Mouse (Mus musculus): Measurements from ENCODE around the gene Psmb11. TPM values are rescaled to one million over a fixed set of nuclear protein-coding genes. Genes with fewer than 3 reads are reported as not detected.

The Psmb11 gene
- polyA plus RNA-seq, 1 experiment from 2014 or later = 0.11 TPM

DNA sequence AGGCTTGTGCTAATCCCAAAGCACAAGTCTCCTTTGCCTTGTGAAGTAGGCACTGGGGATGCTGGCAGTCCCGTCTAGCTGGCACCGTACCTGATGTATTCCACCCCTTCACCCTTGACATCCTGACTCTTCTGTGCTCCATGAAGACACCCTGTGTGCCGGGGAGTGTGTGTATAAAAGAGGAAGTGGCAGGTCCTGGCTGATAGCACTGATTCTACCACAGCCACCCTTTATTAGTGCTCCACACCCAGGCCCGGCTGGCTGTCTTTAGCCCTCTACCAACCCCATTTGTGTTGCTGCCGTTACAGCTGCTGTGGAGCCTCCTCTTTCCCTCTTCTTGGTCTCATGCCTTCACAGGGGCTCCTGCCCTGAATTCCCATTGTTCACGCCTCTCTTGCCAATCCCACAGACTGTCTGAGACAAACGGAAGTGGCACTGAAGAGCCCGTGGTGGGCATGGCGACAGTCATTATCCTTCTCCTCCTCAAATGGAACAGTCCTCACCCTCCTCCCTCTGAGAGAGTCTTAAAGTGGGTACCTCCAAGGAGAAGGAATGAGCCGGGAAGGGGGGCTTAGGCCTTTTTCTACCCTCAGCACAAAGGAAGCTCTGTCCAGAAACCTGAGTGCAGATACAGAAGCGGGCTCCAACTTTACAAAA is 9.5 kb downstream of the Psmb11 start:
- WGBS = 77% methylated on average over 11 of the region's 11 CpGs
- Histone ChIP-seq H3K4me3 (no peak overlapping the region), H3K27ac (peak overlapping the region; percentile 70), H3K36me3 (peaks cover 47% of the 10 kb centered on the region), H3K27me3 (no peaks in the 10 kb centered on the region), H3K4me1 (no peaks in the 10 kb centered on the region), H3K9me3 (no peaks in the 10 kb centered on the region), H3K4me2 (replicated peaks) (no peak overlapping the region), H3K9ac (no peak overlapping the region; the same call in 1 of the 2 replicates)
- ATAC-seq (ENCODE audit: low FRiP score, low read depth) = no peak

DNA sequence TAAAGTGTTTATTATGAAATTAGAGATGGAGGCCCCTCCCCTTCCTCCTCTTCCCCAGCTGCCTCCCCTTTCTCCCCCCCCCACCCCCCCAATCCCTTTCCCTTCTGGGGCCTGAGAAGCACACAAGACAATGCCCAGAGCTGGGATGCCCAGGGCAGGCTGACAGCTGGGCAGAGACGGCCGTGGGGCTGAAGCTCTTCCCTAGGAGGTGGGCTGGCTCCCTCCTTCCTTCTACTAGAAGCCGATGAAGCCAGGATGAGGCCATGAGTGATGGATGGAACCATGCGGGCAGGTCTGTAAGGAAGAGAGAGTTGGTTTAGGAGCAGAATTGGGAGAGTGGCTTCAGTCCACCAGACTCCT is 10.0 kb downstream of the Psmb11 start:
- 71% methylated on average over 4 of the region's 4 CpGs for WGBS
- Histone ChIP-seq H3K36me3 (peaks cover 52% of the 10 kb centered on the region), H3K27ac (peak overlapping the region; percentile 44; the same call in 1 of the 2 replicates)

DNA sequence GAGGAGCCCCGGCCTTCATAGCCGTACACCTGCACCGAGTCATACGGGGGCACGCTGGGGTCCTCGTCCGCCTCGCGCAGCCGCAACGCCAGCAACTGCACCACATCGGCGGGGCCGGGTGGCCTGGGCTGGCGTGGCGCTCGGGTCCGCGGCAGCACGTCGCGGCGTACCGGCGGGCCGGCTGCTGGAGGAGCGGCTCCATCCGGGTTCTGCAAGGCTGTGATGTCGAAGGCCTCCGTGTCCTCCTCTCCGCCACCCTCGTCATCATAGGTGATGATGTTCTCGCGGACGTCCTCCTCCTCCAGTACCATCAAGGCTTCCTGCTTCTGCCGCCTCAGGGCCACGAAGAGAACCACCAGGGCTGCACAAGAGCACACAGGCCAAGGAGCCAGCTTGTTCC is 11.0 kb downstream of the Psmb11 start:
- Histone ChIP-seq H3K9ac (no peak overlapping the region), H3K4me1 (no peaks in the 10 kb centered on the region), H3K4me3 (no peak overlapping the region), H3K36me3 (peaks cover 63% of the 10 kb centered on the region), H3K4me2 (replicated peaks) (no peak overlapping the region), H3K27ac (no peak overlapping the region), H3K27me3 (no peaks in the 10 kb centered on the region), H3K9me3 (no peaks in the 10 kb centered on the region)
- WGBS = 93% methylated on average over 37 of the region's 37 CpGs
- ATAC-seq (ENCODE audit: low FRiP score, low read depth) = no peak

More for the DNA sequence above, 10.0 kb downstream of the Psmb11 start:
- Histone ChIP-seq H3K27me3 (no peaks in the 10 kb centered on the region), H3K9ac (no peak overlapping the region), H3K4me3 (no peak overlapping the region), H3K4me1 (no peaks in the 10 kb centered on the region), H3K4me2 (replicated peaks) (0 out of 2 replicates have a peak overlapping the region, but pooled peaks have one; percentile 11), H3K9me3 (no peaks in the 10 kb centered on the region)
- ATAC-seq (ENCODE audit: low FRiP score, low read depth) = no peak

DNA sequence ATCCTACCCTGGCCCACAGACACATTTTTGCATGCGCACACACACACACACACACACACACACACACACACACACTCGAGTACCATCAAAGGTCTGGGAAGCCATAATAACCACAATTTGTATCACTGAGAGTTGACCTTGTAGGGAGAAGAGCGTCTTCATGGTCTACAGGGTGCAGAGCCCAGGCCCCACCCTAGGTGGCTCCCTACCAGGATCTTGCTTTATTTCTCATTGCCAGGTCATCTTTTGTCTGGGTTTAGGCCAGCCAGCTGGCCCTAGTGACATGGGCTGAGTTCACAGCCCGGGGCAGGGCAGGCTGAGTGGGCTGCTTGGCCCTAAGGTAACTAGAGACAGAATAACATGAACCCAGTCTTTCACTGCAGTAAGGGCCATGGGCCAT is 12.9 kb downstream of the Psmb11 start:
- peaks cover 82% of the 10 kb centered on the region for H3K36me3 ChIP-seq
- no peak overlapping the region for H3K27ac ChIP-seq
- 80% methylated on average over 4 of the region's 4 CpGs for WGBS
- no peak overlapping the region for H3K4me2 ChIP-seq (replicated peaks)
- H3K9me3 ChIP-seq = no peaks in the 10 kb centered on the region
- ATAC-seq (ENCODE audit: low FRiP score, low read depth) = no peak
- H3K9ac ChIP-seq = no peak overlapping the region
- peaks cover 3% of the 10 kb centered on the region for H3K4me1 ChIP-seq
- H3K27me3 ChIP-seq = no peaks in the 10 kb centered on the region
- H3K4me3 ChIP-seq = no peak overlapping the region

DNA sequence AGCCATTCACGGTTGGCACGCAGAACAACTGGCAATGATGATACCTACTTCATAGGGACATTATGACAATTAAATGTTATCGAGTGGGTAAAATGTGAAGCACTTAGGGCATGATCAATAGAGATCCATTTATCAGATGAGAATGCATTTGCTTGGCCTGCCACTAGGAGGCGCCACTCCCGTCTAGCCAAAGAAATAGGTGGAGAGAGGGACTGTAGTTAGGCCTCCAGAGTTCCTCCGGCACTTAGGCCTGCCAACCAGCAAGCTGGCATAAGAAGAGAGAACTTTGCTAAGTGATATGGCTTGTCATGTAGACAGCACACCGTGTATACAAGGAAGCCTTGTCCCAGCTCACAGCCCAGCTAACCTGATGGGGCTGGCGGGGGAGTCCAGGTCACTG is 15.7 kb downstream of the Psmb11 start:
- H3K9ac ChIP-seq = no peak overlapping the region

DNA sequence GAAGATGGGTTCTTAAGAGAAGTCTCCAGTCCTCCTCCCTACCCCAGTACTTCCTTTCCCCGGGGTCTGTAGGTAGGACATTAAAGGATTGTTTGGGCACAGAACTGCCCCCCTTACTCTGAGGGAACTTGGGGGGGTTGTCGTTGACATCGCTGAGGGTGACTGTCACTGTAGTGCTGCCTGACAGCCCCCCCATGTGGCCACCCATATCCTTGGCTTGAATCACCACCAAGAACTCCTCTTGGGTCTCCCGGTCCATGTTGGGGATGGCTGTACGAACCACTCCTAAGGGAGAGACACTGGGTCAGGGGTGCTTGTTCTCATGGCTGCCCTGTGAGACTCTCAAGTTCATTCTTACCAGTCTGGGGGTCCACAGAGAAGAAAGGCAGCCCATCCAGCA is 17.0 kb downstream of the Psmb11 start:
- H3K4me3 ChIP-seq = no peak overlapping the region
- ATAC-seq (ENCODE audit: low FRiP score, low read depth) = no peak
- H3K9me3 ChIP-seq = no peaks in the 10 kb centered on the region
- H3K4me1 ChIP-seq = peaks cover 16% of the 10 kb centered on the region
- H3K36me3 ChIP-seq = peaks cover 65% of the 10 kb centered on the region
- H3K27me3 ChIP-seq = no peaks in the 10 kb centered on the region
- no peak overlapping the region for H3K9ac ChIP-seq
- 76% methylated on average over 5 of the region's 5 CpGs for WGBS
- no peak overlapping the region for H3K27ac ChIP-seq
- H3K4me2 ChIP-seq (replicated peaks) = no peak overlapping the region

More for the DNA sequence above, 15.7 kb downstream of the Psmb11 start:
- ATAC-seq (ENCODE audit: low FRiP score, low read depth) = no peak
- WGBS = 52% methylated on average over 8 of the region's 8 CpGs
- H3K27me3 ChIP-seq = no peaks in the 10 kb centered on the region
- H3K4me3 ChIP-seq = no peak overlapping the region
- H3K4me2 ChIP-seq (replicated peaks) = no peak overlapping the region
- H3K27ac ChIP-seq = no peak overlapping the region
- H3K9me3 ChIP-seq = no peaks in the 10 kb centered on the region
- peaks cover 16% of the 10 kb centered on the region for H3K4me1 ChIP-seq
- peaks cover 66% of the 10 kb centered on the region for H3K36me3 ChIP-seq

DNA sequence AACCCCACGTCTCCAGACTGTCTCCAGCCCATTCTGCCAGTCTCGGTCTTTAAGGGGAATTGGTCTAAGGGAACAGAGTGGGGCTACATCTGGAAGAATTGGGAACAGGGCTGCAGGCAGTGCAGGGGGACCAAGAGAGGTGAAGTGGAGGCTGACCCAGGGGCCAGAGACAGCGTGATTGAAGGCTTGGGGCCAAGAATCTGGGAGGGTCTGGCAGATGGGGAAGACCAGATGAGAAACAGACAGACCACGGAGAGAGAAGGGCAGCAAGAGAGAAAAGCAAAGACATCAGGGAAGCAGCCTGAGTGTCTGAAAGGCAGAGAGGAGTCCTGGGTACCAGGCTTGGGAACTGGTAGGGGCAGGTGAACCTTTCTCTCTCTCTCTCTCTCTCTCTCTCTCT is 18.9 kb downstream of the Psmb11 start:
- no peak for ATAC-seq (ENCODE audit: low FRiP score, low read depth)
- 11% methylated on average over 4 of the region's 4 CpGs for WGBS
- H3K4me2 ChIP-seq (replicated peaks) = peak overlapping the region; percentile 93
- H3K9me3 ChIP-seq = no peaks in the 10 kb centered on the region
- peak overlapping the region; percentile 76 for H3K4me3 ChIP-seq
- H3K36me3 ChIP-seq = peaks cover 71% of the 10 kb centered on the region
- H3K27ac ChIP-seq = no peak overlapping the region
- peaks cover 16% of the 10 kb centered on the region for H3K4me1 ChIP-seq
- no peaks in the 10 kb centered on the region for H3K27me3 ChIP-seq
- H3K9ac ChIP-seq = peak overlapping the region; percentile 91

DNA sequence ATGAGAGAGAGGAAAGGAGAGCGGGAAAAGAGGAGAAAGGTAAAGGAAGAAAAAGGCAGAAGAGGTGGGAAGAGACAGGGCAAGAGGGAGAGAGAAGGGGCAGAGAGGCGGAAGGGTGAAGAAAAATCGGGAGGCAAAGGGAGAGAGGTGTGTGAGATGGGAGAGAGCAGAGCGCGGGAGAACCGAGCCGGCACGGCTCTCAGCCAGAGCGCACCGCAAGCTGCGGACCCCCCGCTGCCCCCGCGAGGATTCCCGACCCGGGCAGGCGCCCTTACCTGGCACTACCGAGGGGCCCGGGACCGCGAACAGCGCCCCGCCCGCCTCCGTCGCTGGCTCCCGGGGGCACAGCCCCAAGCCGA is 19.7 kb downstream of the Psmb11 start, which contains the start of gene Gm17606:
Gene Gm17606, plus strand, starts transcription at position 7 of the 359 bp plus-strand sequence.
- H3K4me1 ChIP-seq = peaks cover 16% of the 10 kb centered on the region

DNA sequence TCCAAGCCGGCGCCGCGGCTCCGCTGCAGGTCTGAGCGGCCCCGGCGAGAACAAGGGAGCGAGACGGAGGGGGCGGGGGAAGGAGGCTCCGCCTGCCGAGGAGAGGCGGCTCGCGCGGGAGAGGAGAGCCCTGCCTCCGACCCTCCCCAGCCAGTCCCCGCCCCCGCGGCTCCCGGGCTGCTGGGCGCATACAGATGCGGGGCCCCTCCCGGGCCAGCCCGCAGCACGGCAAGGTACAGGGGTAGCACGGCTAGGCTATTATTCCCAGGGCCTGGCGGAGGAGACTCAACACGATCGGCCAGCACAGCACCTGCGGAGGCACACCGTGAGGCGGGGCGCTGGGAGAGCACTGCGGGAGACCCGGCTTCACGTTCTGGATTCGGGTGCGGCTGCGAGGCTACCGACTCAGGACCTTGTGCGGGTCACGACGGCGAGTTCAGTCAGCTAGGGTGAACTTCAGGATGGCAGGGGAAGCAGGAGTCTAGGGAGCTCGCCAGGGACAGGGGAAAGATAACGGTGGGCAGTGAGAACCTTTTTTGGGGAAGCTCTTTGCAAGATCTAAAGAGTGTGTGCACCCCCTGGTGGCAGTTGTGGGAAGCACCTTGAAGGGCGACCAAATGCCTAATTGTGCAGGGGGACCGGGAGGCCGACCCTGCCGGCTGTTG is 20.2 kb downstream of the Psmb11 start, which contains the start of gene Cdh24:
Gene Cdh24, minus strand, starts transcription at position 60 of the 665 bp plus-strand sequence.
- Histone ChIP-seq H3K36me3 (peaks cover 75% of the 10 kb centered on the region), H3K9ac (peak within 1 kb of the TSS; percentile 91), H3K27ac (peak within 1 kb of the TSS; percentile 84), H3K4me2 (replicated peaks) (peak within 1 kb of the TSS; percentile 93), H3K4me1 (peaks cover 16% of the 10 kb centered on the region), H3K9me3 (no peaks in the 10 kb centered on the region), H3K4me3 (peak within 1 kb of the TSS; percentile 76), H3K27me3 (no peaks in the 10 kb centered on the region)
- peak; percentile 93 for ATAC-seq (ENCODE audit: low FRiP score, low read depth)
- WGBS = under 1% methylated on average over 40 of the region's 52 CpGs

More for the DNA sequence above, 19.7 kb downstream of the Psmb11 start, which contains the start of gene Gm17606:
- Histone ChIP-seq H3K27ac (peak within 1 kb of the TSS; percentile 84), H3K9me3 (no peaks in the 10 kb centered on the region), H3K4me2 (replicated peaks) (peak within 1 kb of the TSS; percentile 93), H3K36me3 (peaks cover 75% of the 10 kb centered on the region), H3K9ac (peak within 1 kb of the TSS; percentile 91), H3K27me3 (no peaks in the 10 kb centered on the region), H3K4me3 (peak within 1 kb of the TSS; percentile 76)
- ATAC-seq (ENCODE audit: low FRiP score, low read depth) = peak; percentile 10; the same call in 1 of the 2 replicates
- 1% methylated on average over 15 of the region's 28 CpGs for WGBS

DNA sequence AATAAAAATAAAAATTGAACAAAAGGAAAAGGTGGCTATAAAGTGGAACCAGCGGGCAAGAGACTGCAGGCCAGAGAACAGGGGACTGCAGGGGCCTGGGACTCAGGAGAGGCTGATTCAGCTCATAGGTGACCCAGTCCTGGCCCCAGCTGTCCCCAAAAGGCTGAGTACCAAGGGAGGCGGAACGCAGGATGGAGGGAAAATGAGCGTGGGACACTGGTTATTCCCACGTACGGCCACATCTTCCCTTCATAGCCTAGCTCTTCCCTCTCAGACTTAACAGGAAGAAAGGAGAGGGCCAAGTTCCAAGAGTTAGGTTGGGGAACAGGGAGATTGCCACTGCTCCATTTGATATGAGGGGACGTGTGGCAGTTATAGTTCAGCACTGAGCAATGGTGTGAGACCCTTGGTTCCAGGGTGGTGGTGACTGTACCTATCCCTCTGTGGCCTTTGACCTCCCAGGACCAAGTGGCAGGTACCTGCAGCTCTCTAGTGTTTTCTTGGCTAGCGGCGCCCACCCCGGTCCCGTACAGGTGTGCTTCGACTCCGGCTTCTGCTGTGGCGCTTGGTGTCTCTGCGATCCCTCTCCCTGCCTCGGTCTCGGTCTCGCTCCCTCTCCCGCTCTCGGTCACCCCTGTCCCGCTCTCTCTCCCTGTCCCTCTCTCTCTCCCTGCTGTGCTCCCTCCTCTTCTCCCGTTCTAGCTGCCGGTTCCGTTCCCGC is 21.2 kb downstream of the Psmb11 start:
- Histone ChIP-seq H3K27ac (no peak overlapping the region), H3K4me3 (no peak overlapping the region), H3K9me3 (no peaks in the 10 kb centered on the region), H3K4me1 (peaks cover 16% of the 10 kb centered on the region), H3K27me3 (no peaks in the 10 kb centered on the region), H3K36me3 (peaks cover 75% of the 10 kb centered on the region), H3K4me2 (replicated peaks) (no peak overlapping the region), H3K9ac (0 out of 2 replicates have a peak overlapping the region, but pooled peaks have one; percentile 19)
- 81% methylated on average over 25 of the region's 25 CpGs for WGBS
- ATAC-seq (ENCODE audit: low FRiP score, low read depth) = no peak

DNA sequence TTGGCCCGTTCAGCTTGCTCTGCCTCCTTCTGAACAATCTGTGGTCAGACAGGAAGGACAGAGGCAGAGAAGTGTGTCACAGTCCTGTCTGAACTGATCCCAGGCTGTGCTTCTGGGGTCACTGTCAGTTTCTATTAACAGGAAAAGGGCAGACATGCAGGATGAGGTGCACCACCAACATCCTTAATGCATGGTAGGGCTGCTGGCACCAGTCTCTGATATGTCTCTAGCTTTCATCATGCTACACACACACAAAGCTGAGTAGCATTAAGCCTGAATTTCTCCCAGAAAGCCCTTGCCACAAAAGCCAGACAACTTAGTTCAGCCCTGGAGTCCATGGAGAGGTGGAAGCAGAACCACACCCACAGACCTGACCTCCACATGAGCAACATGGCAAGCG is 21.8 kb downstream of the Psmb11 start:
- Histone ChIP-seq H3K4me2 (replicated peaks) (no peak overlapping the region), H3K27me3 (no peaks in the 10 kb centered on the region), H3K9ac (no peak overlapping the region), H3K4me1 (peaks cover 16% of the 10 kb centered on the region), H3K27ac (no peak overlapping the region), H3K9me3 (no peaks in the 10 kb centered on the region), H3K4me3 (no peak overlapping the region), H3K36me3 (peaks cover 75% of the 10 kb centered on the region)
- ATAC-seq (ENCODE audit: low FRiP score, low read depth) = no peak
- 94% methylated on average over 2 of the region's 2 CpGs for WGBS

DNA sequence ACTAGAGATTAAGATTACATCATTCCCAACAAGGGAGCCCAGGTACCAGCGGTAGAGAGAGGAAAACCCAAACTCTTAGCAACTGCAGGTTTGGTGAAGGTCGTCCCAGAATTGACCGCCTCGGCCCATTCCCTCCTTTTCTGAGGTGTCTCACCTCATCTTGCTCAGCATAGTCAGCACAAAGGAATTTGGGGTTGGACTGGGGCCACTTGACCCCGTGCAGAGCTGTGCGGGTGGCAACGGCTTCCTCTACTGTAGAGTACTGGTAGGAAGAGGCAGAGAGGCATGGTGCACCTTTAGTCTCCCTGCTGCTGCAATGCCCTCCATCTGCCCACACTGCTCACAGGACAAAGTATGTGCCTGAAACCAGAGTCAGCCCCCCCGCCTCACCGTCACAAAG is 23.1 kb downstream of the Psmb11 start:
- H3K36me3 ChIP-seq = peaks cover 73% of the 10 kb centered on the region

More for the DNA sequence above, 23.1 kb downstream of the Psmb11 start:
- no peak overlapping the region for H3K27ac ChIP-seq
- ATAC-seq (ENCODE audit: low FRiP score, low read depth) = no peak
- H3K27me3 ChIP-seq = no peaks in the 10 kb centered on the region
- H3K9ac ChIP-seq = no peak overlapping the region
- H3K4me2 ChIP-seq (replicated peaks) = no peak overlapping the region
- no peak overlapping the region for H3K4me3 ChIP-seq
- peaks cover 12% of the 10 kb centered on the region for H3K4me1 ChIP-seq
- WGBS = 94% methylated on average over 9 of the region's 9 CpGs
- no peaks in the 10 kb centered on the region for H3K9me3 ChIP-seq

All from limb, embryonic 13.5 days (tissue).